Mouse (Mus musculus) kidney, adult 2 months (tissue): ENCODE data around the gene Hoxc6.

Experiments used
- CTCF ChIP-seq: fragments of 200-500 bp; conservative IDR thresholded peaks from 2 replicates; pipeline ENCODE4 v1.5.1; 2011; ENCODE audit warnings: low read depth, mild to moderate bottlenecking, control low read depth, low read length, moderate library complexity, mixed read lengths; ENCODE audit not compliant: insufficient read depth, insufficient read length
- POLR2A ChIP-seq: fragments of 200-500 bp; IDR thresholded peaks from one replicate; pipeline ENCODE4 v1.6.1; 2011; ENCODE audit warnings: low read depth, low read length, control low read depth

- TF ChIP-seq POLR2A = no peak
- TF ChIP-seq CTCF = no peak
These were observed 5.2 kb upstream of the Hoxc6 start for GRCm38 (mm10) chr15:102992863-102993262.
